Mouse (Mus musculus): ENCODE results near the gene Bcl11a. TPM values are rescaled to one million over a fixed set of nuclear protein-coding genes. Genes with fewer than 3 reads are reported as not detected.

The Bcl11a gene
- polyA plus RNA-seq, 1 experiment: not detected

DNA sequence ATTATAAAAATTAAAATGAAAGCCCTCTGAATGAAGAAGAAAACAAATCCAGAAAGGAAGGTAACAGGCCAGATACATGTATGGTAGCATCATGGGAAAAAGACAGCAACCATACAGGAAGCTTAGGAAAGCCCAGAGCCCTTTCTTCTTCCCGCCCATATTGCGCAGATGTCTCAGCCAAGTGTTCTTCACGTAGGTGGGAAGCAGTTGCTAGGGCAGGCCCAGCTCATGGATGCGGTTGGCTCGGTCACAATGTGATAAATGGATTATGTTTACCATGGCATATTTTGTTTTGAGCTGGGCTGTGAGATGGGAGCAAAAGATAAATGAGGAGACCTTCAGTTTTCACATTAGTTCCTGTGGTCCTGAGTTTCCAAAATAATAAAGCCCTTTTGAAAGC, 29.6 kb downstream of the Bcl11a start:
- Histone ChIP-seq H3K4me3 (no peak overlapping the region), H3ac (ENCODE audit: control insufficient read depth, insufficient read length) (no peak overlapping the region), H3K27me3 (ENCODE audit: control insufficient read depth, insufficient read depth, insufficient read length) (no peaks in the 10 kb centered on the region), H3K4me2 (ENCODE audit: low read depth) (no peak overlapping the region), H3K79me2 (ENCODE audit: control insufficient read depth, insufficient read depth) (no peaks in the 10 kb centered on the region), H3K36me3 (ENCODE audit: control insufficient read depth, insufficient read depth) (no peaks in the 10 kb centered on the region)
- TF ChIP-seq E2F4 (IDR thresholded peaks at IDR 0.05; ENCODE audit: insufficient read depth) (no peak), TCF3 (IDR thresholded peaks at IDR 0.05; ENCODE audit: insufficient read length, low read depth) (no peak), USF1 (IDR thresholded peaks at IDR 0.05; ENCODE audit: low read depth) (no peak), POLR2AphosphoS2 (IDR thresholded peaks at IDR 0.05; ENCODE audit: insufficient read length, low read depth) (no peak), MAX (IDR thresholded peaks at IDR 0.05; ENCODE audit: low read depth) (no peak), SRF (IDR thresholded peaks at IDR 0.05; ENCODE audit: control insufficient read depth, insufficient read length, low read depth) (no peak), POLR2A (IDR thresholded peaks at IDR 0.05; ENCODE audit: insufficient read length, low read depth) (no peak), TCF12 (IDR thresholded peaks at IDR 0.05; ENCODE audit: insufficient read depth, poor library complexity, severe bottlenecking) (no peak), CEBPB (IDR thresholded peaks at IDR 0.05; ENCODE audit: insufficient read depth, poor library complexity, severe bottlenecking) (no peak), MYOG (IDR thresholded peaks at IDR 0.05; ENCODE audit: control insufficient read depth in 1 of 3, insufficient read depth in 1 of 3, insufficient read length in 2 of 3, low read depth in 2 of 3) (no peak), MYOD1 (IDR thresholded peaks at IDR 0.05; ENCODE audit: control insufficient read depth in 1 of 3, insufficient read length in 2 of 3, low read depth in 2 of 3) (no peak), REST (IDR thresholded peaks at IDR 0.05; ENCODE audit: insufficient read depth, insufficient read length) (no peak)

DNA sequence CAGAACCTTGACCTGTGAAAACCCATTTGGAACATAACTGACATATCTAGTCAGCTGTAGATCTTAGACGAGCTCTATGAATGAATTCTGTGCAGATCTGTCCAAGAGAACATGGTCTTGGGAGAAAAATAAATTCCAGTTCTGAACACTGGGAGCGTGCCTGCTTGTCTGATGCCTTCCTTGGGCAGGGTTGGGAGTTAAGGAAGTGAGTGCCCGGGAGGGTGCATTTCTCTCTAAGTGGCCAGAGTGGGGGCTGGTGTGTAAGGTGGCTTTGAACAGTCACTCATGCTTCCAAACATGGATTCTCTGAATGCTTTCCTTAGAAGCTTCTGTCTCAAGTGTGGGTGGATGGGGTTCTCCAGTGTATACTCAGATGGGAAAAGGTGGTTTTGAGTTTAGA, 31.1 kb downstream of the Bcl11a start:
- Histone ChIP-seq H3K79me2 (ENCODE audit: control insufficient read depth, insufficient read depth) (no peaks in the 10 kb centered on the region), H3K4me3 (no peak overlapping the region), H3K36me3 (ENCODE audit: control insufficient read depth, insufficient read depth) (no peaks in the 10 kb centered on the region), H3K4me2 (ENCODE audit: low read depth) (no peak overlapping the region), H3ac (ENCODE audit: control insufficient read depth, insufficient read length) (no peak overlapping the region), H3K27me3 (ENCODE audit: control insufficient read depth, insufficient read depth, insufficient read length) (no peaks in the 10 kb centered on the region)
- TF ChIP-seq POLR2A (IDR thresholded peaks at IDR 0.05; ENCODE audit: insufficient read length, low read depth) (no peak), POLR2AphosphoS2 (IDR thresholded peaks at IDR 0.05; ENCODE audit: insufficient read length, low read depth) (no peak), TCF12 (IDR thresholded peaks at IDR 0.05; ENCODE audit: insufficient read depth, poor library complexity, severe bottlenecking) (no peak), TCF3 (IDR thresholded peaks at IDR 0.05; ENCODE audit: insufficient read length, low read depth) (no peak), USF1 (IDR thresholded peaks at IDR 0.05; ENCODE audit: low read depth) (no peak), CEBPB (IDR thresholded peaks at IDR 0.05; ENCODE audit: insufficient read depth, poor library complexity, severe bottlenecking) (no peak), SRF (IDR thresholded peaks at IDR 0.05; ENCODE audit: control insufficient read depth, insufficient read length, low read depth) (no peak), E2F4 (IDR thresholded peaks at IDR 0.05; ENCODE audit: insufficient read depth) (no peak), MYOG (IDR thresholded peaks at IDR 0.05; ENCODE audit: control insufficient read depth in 1 of 3, insufficient read depth in 1 of 3, insufficient read length in 2 of 3, low read depth in 2 of 3) (no peak)

DNA sequence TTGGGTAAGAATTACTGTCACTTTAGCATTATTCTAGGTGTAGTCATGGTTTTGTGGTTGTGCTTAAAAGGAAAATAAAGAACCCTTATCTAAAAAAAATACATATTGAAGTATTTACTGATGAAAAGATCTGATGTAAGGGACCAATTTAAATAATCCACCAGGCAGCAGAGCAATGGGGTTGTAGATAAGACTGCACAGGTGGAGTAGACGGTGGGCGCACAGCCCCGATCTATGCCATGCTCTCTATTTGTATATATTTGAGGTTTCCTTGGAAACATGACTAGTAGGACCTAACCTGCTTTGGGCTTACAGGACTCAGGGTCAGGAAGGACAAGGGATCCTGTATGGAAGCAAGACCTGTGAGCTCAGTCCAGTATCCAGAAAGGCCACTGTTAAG, 31.5 kb downstream of the Bcl11a start:
- Histone ChIP-seq H3K27me3 (ENCODE audit: control insufficient read depth, insufficient read depth, insufficient read length) (no peaks in the 10 kb centered on the region), H3K4me2 (ENCODE audit: low read depth) (no peak overlapping the region), H3K79me2 (ENCODE audit: control insufficient read depth, insufficient read depth) (no peaks in the 10 kb centered on the region), H3K4me3 (no peak overlapping the region), H3ac (ENCODE audit: control insufficient read depth, insufficient read length) (no peak overlapping the region), H3K36me3 (ENCODE audit: control insufficient read depth, insufficient read depth) (no peaks in the 10 kb centered on the region)
- TF ChIP-seq USF1 (IDR thresholded peaks at IDR 0.05; ENCODE audit: low read depth): no peak
- no peak for TF ChIP-seq MYOG (IDR thresholded peaks at IDR 0.05; ENCODE audit: control insufficient read depth in 1 of 3, insufficient read depth in 1 of 3, insufficient read length in 2 of 3, low read depth in 2 of 3)
- no peak for TF ChIP-seq POLR2A (IDR thresholded peaks at IDR 0.05; ENCODE audit: insufficient read length, low read depth)
- no peak for TF ChIP-seq TCF3 (IDR thresholded peaks at IDR 0.05; ENCODE audit: insufficient read length, low read depth)
- no peak for TF ChIP-seq POLR2AphosphoS2 (IDR thresholded peaks at IDR 0.05; ENCODE audit: insufficient read length, low read depth)
- no peak for TF ChIP-seq CEBPB (IDR thresholded peaks at IDR 0.05; ENCODE audit: insufficient read depth, poor library complexity, severe bottlenecking)
- no peak for TF ChIP-seq SRF (IDR thresholded peaks at IDR 0.05; ENCODE audit: control insufficient read depth, insufficient read length, low read depth)
- no peak for TF ChIP-seq REST (IDR thresholded peaks at IDR 0.05; ENCODE audit: insufficient read depth, insufficient read length)
- no peak for TF ChIP-seq MAX (IDR thresholded peaks at IDR 0.05; ENCODE audit: low read depth)
- no peak for TF ChIP-seq TCF12 (IDR thresholded peaks at IDR 0.05; ENCODE audit: insufficient read depth, poor library complexity, severe bottlenecking)
- TF ChIP-seq E2F4 (IDR thresholded peaks at IDR 0.05; ENCODE audit: insufficient read depth): no peak
- TF ChIP-seq MYOD1 (IDR thresholded peaks at IDR 0.05; ENCODE audit: control insufficient read depth in 1 of 3, insufficient read length in 2 of 3, low read depth in 2 of 3): no peak

DNA sequence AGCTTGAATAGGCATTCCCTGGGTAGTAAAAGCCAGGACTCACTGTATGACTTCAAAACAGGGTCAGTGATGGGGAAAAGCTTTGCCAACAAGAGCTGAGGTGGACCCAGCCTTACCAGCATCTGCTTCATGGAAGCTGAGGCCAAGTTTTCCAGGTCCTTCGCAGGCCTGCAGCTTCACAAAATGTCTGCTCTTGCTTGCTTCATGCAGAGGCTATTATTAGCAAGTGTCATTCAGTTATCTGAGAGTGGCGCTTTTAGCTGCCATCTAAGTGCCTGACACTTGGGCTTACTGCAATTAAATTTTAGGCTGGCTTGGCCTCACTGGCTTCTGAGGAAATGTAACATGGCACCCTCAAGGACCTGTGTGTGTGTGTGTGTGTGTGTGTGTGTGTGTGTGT, 32.3 kb downstream of the Bcl11a start:
- Histone ChIP-seq H3ac (ENCODE audit: control insufficient read depth, insufficient read length) (no peak overlapping the region), H3K4me2 (ENCODE audit: low read depth) (no peak overlapping the region), H3K36me3 (ENCODE audit: control insufficient read depth, insufficient read depth) (no peaks in the 10 kb centered on the region), H3K4me3 (no peak overlapping the region), H3K79me2 (ENCODE audit: control insufficient read depth, insufficient read depth) (no peaks in the 10 kb centered on the region), H3K27me3 (ENCODE audit: control insufficient read depth, insufficient read depth, insufficient read length) (no peaks in the 10 kb centered on the region)
- TF ChIP-seq POLR2AphosphoS2 (IDR thresholded peaks at IDR 0.05; ENCODE audit: insufficient read length, low read depth) (no peak), POLR2A (IDR thresholded peaks at IDR 0.05; ENCODE audit: insufficient read length, low read depth) (no peak), MAX (IDR thresholded peaks at IDR 0.05; ENCODE audit: low read depth) (no peak), TCF12 (IDR thresholded peaks at IDR 0.05; ENCODE audit: insufficient read depth, poor library complexity, severe bottlenecking) (no peak), MYOD1 (IDR thresholded peaks at IDR 0.05; ENCODE audit: control insufficient read depth in 1 of 3, insufficient read length in 2 of 3, low read depth in 2 of 3) (no peak), USF1 (IDR thresholded peaks at IDR 0.05; ENCODE audit: low read depth) (no peak), E2F4 (IDR thresholded peaks at IDR 0.05; ENCODE audit: insufficient read depth) (no peak), MYOG (IDR thresholded peaks at IDR 0.05; ENCODE audit: control insufficient read depth in 1 of 3, insufficient read depth in 1 of 3, insufficient read length in 2 of 3, low read depth in 2 of 3) (no peak), REST (IDR thresholded peaks at IDR 0.05; ENCODE audit: insufficient read depth, insufficient read length) (no peak), TCF3 (IDR thresholded peaks at IDR 0.05; ENCODE audit: insufficient read length, low read depth) (no peak), CEBPB (IDR thresholded peaks at IDR 0.05; ENCODE audit: insufficient read depth, poor library complexity, severe bottlenecking) (no peak), SRF (IDR thresholded peaks at IDR 0.05; ENCODE audit: control insufficient read depth, insufficient read length, low read depth) (no peak)
